Mouse (Mus musculus): ENCODE results near the gene Cntn5.

GRCm38 (mm10) chr9:10107861-10108260, 796.7 kb downstream of the Cntn5 start:
- TF ChIP-seq CTCF (IDR thresholded peaks at IDR 0.05; ENCODE audit: control insufficient read depth, insufficient read depth, insufficient read length): no peak
- TF ChIP-seq MAX (IDR thresholded peaks at IDR 0.05): no peak

Data from C2C12 (cell line).